Mouse (Mus musculus) liver, adult 2 months (tissue): ENCODE results near the gene Cenpp. TPM values are rescaled to one million over a fixed set of nuclear protein-coding genes. Genes with fewer than 3 reads are reported as not detected.

ENCODE experiments used
- DNase-seq: peaks from one replicate; pipeline ENCODE4 v3.0.0-alpha.2; 2011; ENCODE audit warnings: low read depth, low spot score; ENCODE audit errors: extremely low read depth
- H3K27ac ChIP-seq: fragments of 200-500 bp; replicated peaks from 2 replicates; pipeline ENCODE4 v1.5.1; 2012; ENCODE audit warnings: low read depth, mild to moderate bottlenecking, control low read depth, inconsistent platforms, low read length; ENCODE audit not compliant: insufficient read depth
- H3K27me3 ChIP-seq: fragments of 200-500 bp; 2 replicates; pipeline ENCODE4 v1.6.1; 2012; ENCODE audit warnings: mild to moderate bottlenecking, moderate library complexity, low read length, inconsistent platforms; ENCODE audit not compliant: control insufficient read depth, insufficient read depth
- H3K36me3 ChIP-seq: fragments of 200-500 bp; 2 replicates; pipeline ENCODE4 v1.6.1; 2012; ENCODE audit warnings: low read length, inconsistent platforms; ENCODE audit not compliant: control insufficient read depth, insufficient read depth
- H3K4me1 ChIP-seq: fragments of 200-500 bp; 2 replicates; pipeline ENCODE4 v1.6.1; 2011; ENCODE audit warnings: low read length; ENCODE audit not compliant: control insufficient read depth, insufficient read depth
- H3K4me3 ChIP-seq: fragments of 200-500 bp; 2 replicates; pipeline ENCODE4 v1.5.1; 2011; ENCODE audit warnings: low read depth, mild to moderate bottlenecking, control low read depth, low read length, moderate library complexity; ENCODE audit not compliant: insufficient read depth
- H3K79me2 ChIP-seq: fragments of 200-500 bp; 2 replicates; pipeline ENCODE4 v1.6.1; 2012; ENCODE audit warnings: inconsistent platforms, mild to moderate bottlenecking, low read length, moderate library complexity; ENCODE audit not compliant: control insufficient read depth, insufficient read depth
- H3K9ac ChIP-seq: fragments of 200-500 bp; 2 replicates; pipeline ENCODE4 v1.6.1; 2012; ENCODE audit warnings: low read depth, mild to moderate bottlenecking, control low read depth, inconsistent platforms, low read length
- CTCF ChIP-seq: fragments of 200-500 bp; IDR thresholded peaks from 2 replicates; pipeline ENCODE4 v1.5.1; 2011; ENCODE audit warnings: low read depth, low read length, control low read depth
- POLR2A ChIP-seq: fragments of 200-500 bp; IDR thresholded peaks from 2 replicates; pipeline ENCODE4 v1.6.1; 2011; ENCODE audit warnings: low read length, control low read depth; ENCODE audit not compliant: insufficient read depth; ENCODE audit errors: extremely low read depth
- WGBS: fragments of 180-500 bp; shearing (Covaris S2); methylation state at CpG from one replicate; pipeline ENCODE4 v1.1.7; 2018; 5-methylcytosine and 5-hydroxymethylcytosine counted together
- polyA plus RNA-seq: library from polyadenylated mRNA; depleted of rRNA; stranded (reverse); fragments of >200 nt; gene quantifications from 2 replicates; pipeline ENCODE4 v1.2.3, GENCODE M21; 2012; rRNA removed
- total RNA-seq: library from RNA; depleted of rRNA; stranded (reverse); fragments of >200 nt; gene quantifications from 2 replicates; pipeline ENCODE4 v1.2.3, GENCODE M21; 2014; rRNA removed

Gene Cenpp
- total and polyA plus RNA-seq, 2 experiments, result 0.12 to 0.55 TPM

DNA sequence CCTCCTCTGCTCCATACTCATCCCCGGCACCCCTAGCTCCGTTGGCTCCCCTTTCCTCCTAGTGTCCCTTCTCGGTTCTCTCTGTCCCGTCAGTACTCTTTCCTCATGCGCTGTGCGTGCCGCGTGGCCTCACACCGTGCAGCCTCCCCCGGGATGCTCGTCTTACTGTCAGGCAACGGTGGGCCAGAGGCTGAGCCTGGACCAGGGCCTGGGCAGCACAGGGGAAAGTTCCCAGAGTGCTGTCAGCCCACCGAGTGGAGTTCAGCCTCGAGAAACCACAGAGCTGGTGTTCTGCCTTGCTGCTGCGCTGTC is 231.0 kb downstream of the Cenpp start:
- H3K9ac ChIP-seq, result peak overlapping the region; percentile 72
- H3K27ac ChIP-seq, result no peak overlapping the region
- no peaks in the 10 kb centered on the region for H3K27me3 ChIP-seq
- DNase-seq, result no peak
- H3K4me1 ChIP-seq, result peaks cover 12% of the 10 kb centered on the region
- peak overlapping the region; percentile 70 for H3K4me3 ChIP-seq
- WGBS, result under 1% methylated on average over 15 of the region's 15 CpGs
- H3K79me2 ChIP-seq, result peaks cover 29% of the 10 kb centered on the region
- H3K36me3 ChIP-seq, result no peaks in the 10 kb centered on the region
- no peak for TF ChIP-seq POLR2A
- no peak for TF ChIP-seq CTCF

- Histone ChIP-seq H3K36me3 (no peaks in the 10 kb centered on the region), H3K4me3 (peak within 1 kb of the TSS; percentile 77), H3K9ac (peak within 1 kb of the TSS; percentile 73), H3K27ac (peak within 1 kb of the TSS; percentile 64), H3K79me2 (peaks cover 27% of the 10 kb centered on the region), H3K4me1 (peaks cover 12% of the 10 kb centered on the region), H3K27me3 (no peaks in the 10 kb centered on the region)
- DNase-seq, result peak; percentile 95
- WGBS, result under 1% methylated on average over 69 of the region's 69 CpGs
- TF ChIP-seq POLR2A (peak; percentile 56; the same call in 1 of the 2 replicates), CTCF (no peak)
These were observed 231.6 kb downstream of the Cenpp start, which contains the start of gene Ippk for GRCm38 (mm10) chr13:49420754-49421605. TSS of gene Ippk (plus strand) at chr13:49421249.

Other genes with a start within 250 kb of the Cenpp start
- 5.0 and 5.6 TPM in 2 replicates for gene Ippk, start 231.5 kb downstream of the Cenpp start, total RNA-seq
- 3.2 and 3.9 TPM in 2 replicates for gene Ippk, start 231.5 kb downstream of the Cenpp start, polyA plus RNA-seq
- 0.13 and 0.18 TPM in 2 replicates for gene Tes3-ps, start 159.5 kb downstream of the Cenpp start, total RNA-seq
- gene Tes3-ps, start 159.5 kb downstream of the Cenpp start, polyA plus RNA-seq, result 0.04 TPM in 2 replicates
- 0.55 and 0.81 TPM in 2 replicates for gene Ecm2, start 148.0 kb downstream of the Cenpp start, total RNA-seq
- gene Ecm2, start 148.0 kb downstream of the Cenpp start, polyA plus RNA-seq, result 0.07 and 0.15 TPM in 2 replicates
- gene Aspn, start 108.3 kb downstream of the Cenpp start, total RNA-seq, result 0.13 and 0.65 TPM in 2 replicates
- not detected in 2 replicates for gene Aspn, start 108.3 kb downstream of the Cenpp start, polyA plus RNA-seq
- 0.54 and 0.55 TPM in 2 replicates for gene Omd, start 70.3 kb downstream of the Cenpp start, total RNA-seq
- not detected in 2 replicates for gene Omd, start 70.3 kb downstream of the Cenpp start, polyA plus RNA-seq
- gene Ogn, start 44.7 kb downstream of the Cenpp start, total RNA-seq, result 1.9 and 2.4 TPM in 2 replicates
- 0.23 and 0.47 TPM in 2 replicates for gene Ogn, start 44.7 kb downstream of the Cenpp start, polyA plus RNA-seq
- gene Nol8, start 293 bp upstream of the Cenpp start, total RNA-seq, result 5.1 and 6.5 TPM in 2 replicates
- 0.70 and 1.1 TPM in 2 replicates for gene Nol8, start 293 bp upstream of the Cenpp start, polyA plus RNA-seq
- gene Iars, start 29.3 kb upstream of the Cenpp start, total RNA-seq, result 15.9 and 22.4 TPM in 2 replicates
- gene Iars, start 29.3 kb upstream of the Cenpp start, polyA plus RNA-seq, result 12.9 and 13.5 TPM in 2 replicates
- gene Gm30302, start 146.2 kb upstream of the Cenpp start, total RNA-seq, result not detected in 2 replicates
- gene Gm30302, start 146.2 kb upstream of the Cenpp start, polyA plus RNA-seq, result not detected in 2 replicates